Mouse (Mus musculus): ENCODE measurements at regions not wholly inside any gene's neighbourhood (a gene's known extent, or its start where the extent isn't known, plus 50 kb on each side); places are given as distances from the start of the nearest gene placed in this dataset.

DNA sequence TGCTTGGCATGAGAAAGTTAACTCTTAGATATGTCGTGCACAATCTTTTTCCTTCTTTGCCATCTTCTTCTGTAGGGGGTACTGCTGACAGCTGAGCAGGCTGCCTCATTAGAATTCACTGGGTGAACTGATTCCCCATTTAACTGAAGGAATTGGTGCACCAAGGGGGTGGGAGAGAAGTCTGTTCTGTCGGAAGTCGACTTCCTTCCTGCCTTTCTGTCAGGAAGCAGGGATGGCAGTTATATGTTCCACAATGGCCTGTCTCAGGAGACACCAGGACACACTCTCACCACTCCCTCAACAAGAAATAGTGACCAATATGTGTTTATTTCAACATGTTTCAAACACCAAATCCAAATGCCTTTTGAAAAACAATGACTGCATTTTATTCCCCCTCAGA is 142.9 kb downstream of the Mid1ip1 start:
- TF ChIP-seq EP300 (IDR thresholded peaks at IDR 0.05; ENCODE audit: low read length) (no peak), CTCF (conservative IDR thresholded peaks at IDR 0.05 in 1 of 2, IDR thresholded peaks at IDR 0.05 in 1 of 2; ENCODE audit: low read depth in 2 of 2, low read length in 2 of 2) (no peak), PAX5 (IDR thresholded peaks at IDR 0.05; ENCODE audit: low read length) (no peak), BHLHE40 (IDR thresholded peaks at IDR 0.05; ENCODE audit: low read depth, low read length) (no peak), POLR2A (IDR thresholded peaks at IDR 0.05; ENCODE audit: low read depth, low read length) (no peak), MAZ (IDR thresholded peaks at IDR 0.05; ENCODE audit: low read depth, low read length) (no peak), E2F4 (IDR thresholded peaks at IDR 0.05; ENCODE audit: insufficient replicate concordance, low read depth, low read length) (no peak), MAX (IDR thresholded peaks at IDR 0.05; ENCODE audit: low read length) (no peak), KAT2A (IDR thresholded peaks at IDR 0.05; ENCODE audit: insufficient replicate concordance, low read length) (no peak), JUN (IDR thresholded peaks at IDR 0.05; ENCODE audit: insufficient read depth, low read depth, low read length) (no peak), CHD2 (IDR thresholded peaks at IDR 0.05; ENCODE audit: low read length) (no peak), USF2 (conservative IDR thresholded peaks at IDR 0.05; ENCODE audit: low read depth, low read length) (no peak), USF1 (IDR thresholded peaks at IDR 0.05; ENCODE audit: low read depth, low read length) (no peak), HCFC1 (IDR thresholded peaks at IDR 0.05; ENCODE audit: low read depth, low read length) (no peak)
